Mouse (Mus musculus): ENCODE data around the gene Gng11.
A peak's percentile ranks its signal among the peaks of the same experiment; 100 is the strongest.

The Gng11 gene

DNA sequence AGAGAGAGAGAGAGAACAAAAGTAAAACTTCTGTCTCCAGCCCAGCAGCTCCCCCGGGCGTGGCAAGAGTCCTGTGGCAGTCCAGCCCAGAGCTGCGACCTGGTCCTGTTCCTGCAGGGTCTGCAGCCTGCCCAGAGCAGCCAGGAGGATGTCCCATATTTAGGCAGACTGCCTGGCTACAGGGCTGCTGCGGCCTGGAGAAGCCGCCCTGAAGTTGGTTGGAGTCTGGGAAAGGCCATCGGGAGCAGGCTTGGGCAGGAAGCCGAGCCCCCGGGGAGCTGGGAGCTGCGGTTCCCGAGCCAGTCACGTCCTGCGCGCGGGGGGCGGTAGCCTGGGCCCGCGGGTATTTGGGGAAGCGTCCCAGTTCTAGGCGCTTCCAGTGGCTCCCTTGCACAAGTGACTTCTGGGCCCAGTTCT is at the start of gene Gng11:
Gng11 (plus strand) TSS at position 15 of the 417 bp plus-strand sequence.
- DNase-seq (ENCODE audit: low spot score in 2 of 2): peak; percentile 15 to 65

DNA sequence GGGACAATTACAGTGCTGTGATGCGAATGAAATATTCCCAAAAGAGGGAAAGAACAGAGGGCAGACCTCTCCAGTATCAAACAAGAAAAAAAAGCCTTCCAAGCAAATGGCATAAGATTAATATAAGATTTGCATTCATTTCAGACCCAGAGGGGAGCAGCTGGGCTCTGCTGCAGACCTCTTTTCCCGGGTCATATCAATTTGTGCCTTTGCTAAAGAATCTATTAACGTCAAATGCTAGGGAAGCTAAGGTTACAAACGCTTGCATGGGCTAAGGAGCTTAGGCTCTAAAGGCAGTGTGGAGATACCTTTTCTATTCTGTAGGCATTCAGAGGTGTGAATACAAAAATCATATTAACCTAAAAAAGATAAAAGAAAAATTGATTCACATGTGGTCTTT is 48.7 kb upstream of the Gng11 start:
- no peak for DNase-seq (ENCODE audit: low spot score in 2 of 2)

DNA sequence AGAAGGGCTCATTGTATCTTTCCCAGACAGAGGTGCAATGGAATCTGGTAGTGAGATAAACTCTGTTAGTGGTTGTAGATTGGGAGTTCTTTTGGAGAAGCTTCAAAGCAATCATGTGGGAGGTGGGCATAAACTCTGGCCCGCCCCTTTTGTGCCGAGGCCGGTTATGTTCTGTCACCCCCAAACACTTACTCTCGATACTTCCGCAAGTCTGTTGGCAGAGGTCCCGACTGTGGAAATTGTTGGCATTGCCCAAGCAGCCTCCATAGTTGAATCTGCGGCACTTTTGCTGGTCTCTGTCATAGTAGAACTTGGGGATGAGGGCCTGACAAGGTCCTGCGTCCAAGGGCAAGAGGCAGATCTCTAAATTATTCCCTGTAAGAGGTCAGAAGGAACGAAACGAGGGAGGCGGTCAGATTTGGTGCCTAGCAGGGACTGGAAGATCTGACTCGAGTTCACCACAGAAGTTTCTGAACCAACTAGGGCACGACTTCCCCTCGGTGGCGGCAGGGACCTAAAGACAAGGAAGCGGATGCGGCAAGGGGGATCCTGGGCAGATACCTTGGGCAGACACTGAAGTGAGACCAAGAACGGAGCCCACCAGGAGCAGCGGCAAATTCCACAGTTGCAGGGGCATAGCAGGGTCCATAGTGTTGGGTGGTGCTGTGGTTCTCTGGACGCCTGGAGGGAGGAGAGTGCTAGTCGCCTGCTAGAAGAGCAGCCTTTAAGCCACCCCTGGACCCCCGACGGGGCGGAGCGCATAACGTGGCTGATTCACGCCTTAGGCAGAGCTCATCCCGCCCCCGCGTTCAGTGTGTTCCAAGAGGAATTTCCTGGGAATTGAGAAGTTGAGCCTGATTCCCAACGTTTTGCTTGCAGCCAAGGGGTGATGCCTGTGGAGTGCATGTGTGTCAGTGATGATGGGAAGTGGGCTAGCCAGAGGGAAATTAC is 35.8 kb upstream of the Gng11 start:
- DNase-seq (ENCODE audit: low spot score in 2 of 2): peak; percentile 14 to 58

DNA sequence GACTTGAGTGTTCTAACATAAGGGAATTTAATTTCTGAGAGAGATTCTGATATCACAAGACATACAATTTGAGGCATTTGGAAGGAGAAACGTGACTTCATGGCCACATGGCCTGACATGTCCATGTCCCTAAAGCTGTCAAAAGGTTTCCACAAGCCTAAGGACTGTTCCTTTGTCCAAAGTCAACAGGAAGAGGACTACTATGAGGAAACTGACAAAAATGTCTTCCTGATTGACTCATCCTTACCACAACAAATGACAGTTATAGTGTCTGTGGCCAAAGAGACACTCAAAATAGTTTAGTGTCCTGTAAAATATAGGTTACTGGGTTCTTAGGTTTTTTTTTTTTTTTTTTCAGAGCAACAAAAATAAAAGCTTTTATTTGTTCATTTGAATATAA is 30.0 kb upstream of the Gng11 start:
- DNase-seq (ENCODE audit: low spot score in 2 of 2): no peak

DNA sequence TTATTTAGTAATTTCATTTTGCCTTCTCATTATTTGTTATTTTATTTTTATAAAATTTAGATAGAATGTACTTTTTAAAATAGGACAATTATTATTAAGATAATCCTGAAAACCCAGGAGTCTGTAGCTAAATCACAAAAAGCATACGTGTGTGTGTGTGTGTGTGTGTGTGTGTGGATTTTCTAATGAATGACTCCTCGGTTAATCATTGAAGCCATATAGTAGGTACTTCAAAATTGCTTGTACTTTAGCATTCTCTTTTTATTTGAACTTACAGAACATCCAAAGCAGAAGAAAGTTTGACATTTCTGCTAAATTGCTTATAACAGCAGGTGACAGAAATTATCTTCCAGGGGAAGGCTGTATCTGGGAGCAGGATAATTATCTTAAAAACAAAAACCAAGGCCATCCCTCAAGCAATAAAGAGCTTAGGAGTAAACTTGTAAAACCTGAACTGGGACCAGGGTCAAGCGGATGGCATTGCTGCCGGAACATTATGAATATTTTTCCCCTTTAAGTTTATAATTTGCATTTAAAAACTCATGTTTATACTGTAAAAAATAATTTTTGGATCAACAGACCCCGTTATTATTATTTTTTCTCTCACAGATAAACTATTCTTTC is 20.9 kb upstream of the Gng11 start:
- DNase-seq (ENCODE audit: low spot score in 2 of 2): no peak

DNA sequence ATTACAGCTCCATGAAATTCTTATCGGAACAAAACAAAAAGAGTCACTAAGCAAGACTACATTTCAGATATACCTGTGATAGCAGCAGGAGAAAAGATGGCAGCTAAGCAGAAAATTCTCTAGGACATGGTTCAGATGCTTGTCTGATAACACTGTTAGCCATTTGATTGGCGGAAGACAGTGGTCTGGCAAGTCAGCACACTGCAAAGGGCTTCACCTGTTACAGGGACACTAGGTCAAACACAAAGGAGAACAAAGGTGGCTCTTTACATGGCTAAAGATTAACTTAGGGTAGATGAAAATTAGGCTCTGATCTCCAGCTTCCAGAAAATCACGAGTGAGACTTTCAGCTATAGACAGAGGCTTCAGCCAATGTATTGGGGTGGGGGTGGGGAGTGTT is 15.0 kb upstream of the Gng11 start, which contains the start of gene Tfpi2:
Tfpi2 (minus strand) TSS at position 170 of the 400 bp plus-strand sequence.
- no peak for DNase-seq (ENCODE audit: low spot score in 2 of 2)

DNA sequence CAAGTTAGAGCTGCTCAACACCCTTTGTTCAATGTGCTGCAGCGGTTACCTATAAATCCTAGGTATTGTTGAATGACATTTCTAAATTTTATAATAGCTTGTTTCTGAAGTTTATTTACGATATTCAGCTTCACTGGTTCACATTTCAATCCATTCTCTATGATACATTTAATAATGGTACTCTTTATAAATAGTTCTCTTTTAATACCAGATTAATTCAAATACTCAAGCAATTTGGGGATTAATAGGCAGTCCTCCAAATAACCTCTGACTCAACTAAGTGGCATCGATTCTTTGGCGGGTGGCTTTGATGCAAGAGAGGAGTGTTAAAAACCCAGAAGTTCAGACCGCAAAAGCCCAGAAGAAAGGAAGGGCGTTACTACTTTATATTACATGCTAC is 10.2 kb upstream of the Gng11 start, which contains the start of gene Gngt1:
Gngt1 (plus strand) TSS at position 301 of the 400 bp plus-strand sequence.
- DNase-seq (ENCODE audit: low spot score in 2 of 2): no peak

DNA sequence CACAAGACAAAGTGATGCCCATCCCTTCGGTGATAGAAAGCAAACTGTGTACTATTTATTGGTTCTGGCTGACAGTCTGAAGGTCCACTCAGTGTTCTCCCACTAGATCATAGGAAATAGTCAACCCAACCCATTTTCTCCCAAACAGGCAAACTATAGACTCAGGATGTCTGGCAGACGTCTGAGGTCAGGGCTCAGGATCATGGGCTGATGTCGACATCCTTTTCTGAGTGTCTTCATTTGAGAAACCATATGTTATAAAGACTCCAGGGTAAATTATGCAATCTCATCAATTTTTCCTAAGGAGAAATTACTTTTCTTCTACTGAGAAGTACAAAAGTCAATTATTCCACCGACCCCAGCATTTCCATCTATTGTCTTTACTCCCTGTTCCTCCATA is 5.6 kb upstream of the Gng11 start:
- DNase-seq (ENCODE audit: low spot score in 2 of 2): no peak

DNA sequence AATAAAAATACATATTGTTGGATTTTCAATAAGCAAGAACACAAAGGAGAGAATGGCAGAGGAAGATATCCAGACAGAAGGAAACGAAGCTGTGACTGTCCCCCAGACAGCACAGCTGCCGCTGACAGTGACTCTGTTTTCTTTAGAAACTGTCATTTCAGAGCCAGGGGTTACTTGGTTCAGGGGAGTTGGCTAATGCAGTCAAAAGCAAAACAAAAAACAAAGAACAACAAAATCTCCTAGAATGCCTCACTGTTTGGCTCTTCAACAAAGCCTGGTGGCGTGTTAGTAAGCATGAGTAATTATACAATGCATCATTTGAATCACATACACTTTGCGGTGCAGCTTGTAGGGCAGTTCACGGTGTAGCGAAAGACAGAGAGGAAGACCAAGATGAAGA is 4.4 kb upstream of the Gng11 start:
- no peak for DNase-seq (ENCODE audit: low spot score in 2 of 2)

DNA sequence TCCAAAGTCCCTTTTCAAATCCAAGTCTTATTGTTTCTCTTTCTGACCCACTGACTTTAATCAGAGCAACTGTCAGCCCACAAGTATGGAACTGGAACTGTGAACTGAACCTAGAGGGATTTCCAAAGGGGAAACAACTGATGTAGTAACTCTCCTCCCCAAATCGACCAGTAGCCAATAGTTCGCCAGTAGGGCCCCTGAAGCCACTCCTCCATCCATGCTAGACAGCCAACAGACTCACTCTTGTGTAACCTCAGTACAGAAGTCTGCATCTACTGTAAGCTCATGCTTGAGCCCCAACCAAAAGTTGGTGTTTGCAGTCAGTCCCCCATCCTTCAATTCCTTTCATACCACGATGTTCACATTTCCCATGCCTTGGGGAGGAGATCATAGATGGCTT is 3.0 kb upstream of the Gng11 start:
- DNase-seq (ENCODE audit: low spot score in 2 of 2): no peak

DNA sequence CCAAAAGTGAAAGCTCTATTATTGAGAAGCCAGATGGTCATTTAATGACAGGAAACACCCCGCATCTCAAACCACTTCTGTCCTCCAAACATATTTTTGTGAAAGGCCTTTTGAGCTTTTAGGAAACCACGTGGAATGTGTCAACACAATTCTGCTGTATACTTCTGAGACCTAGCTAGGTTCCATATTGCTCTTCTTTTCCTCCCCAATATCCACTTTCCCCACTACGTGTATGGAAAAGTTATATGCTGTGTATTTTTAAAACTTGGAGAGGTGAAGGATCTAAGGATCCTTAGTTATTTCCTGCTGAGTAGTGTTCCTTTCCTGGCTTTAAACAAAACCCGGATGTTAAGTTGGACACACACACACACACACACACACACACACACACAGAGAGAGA is 259 bp upstream of the Gng11 start:
- no peak for DNase-seq (ENCODE audit: low spot score in 2 of 2)

DNA sequence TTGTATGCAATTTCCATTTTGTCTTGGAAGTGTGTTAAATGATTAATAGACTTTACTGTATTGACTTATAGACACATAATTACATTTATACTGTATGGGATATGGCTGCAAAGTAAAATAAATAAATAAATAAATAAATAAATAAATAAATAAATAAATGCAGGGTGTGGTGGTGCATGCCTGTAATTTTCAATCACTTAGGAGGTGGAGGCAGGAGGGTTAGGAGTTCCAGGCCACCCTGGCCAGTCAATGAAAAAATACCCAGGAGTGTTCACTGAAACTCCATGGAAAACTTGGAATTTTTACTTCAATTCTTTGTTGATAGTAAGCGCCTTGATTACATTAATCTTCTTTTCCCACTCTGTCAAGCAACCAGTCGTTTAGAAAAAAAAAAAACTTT is 1.1 kb downstream of the Gng11 start:
- no peak for DNase-seq (ENCODE audit: low spot score in 2 of 2)

DNA sequence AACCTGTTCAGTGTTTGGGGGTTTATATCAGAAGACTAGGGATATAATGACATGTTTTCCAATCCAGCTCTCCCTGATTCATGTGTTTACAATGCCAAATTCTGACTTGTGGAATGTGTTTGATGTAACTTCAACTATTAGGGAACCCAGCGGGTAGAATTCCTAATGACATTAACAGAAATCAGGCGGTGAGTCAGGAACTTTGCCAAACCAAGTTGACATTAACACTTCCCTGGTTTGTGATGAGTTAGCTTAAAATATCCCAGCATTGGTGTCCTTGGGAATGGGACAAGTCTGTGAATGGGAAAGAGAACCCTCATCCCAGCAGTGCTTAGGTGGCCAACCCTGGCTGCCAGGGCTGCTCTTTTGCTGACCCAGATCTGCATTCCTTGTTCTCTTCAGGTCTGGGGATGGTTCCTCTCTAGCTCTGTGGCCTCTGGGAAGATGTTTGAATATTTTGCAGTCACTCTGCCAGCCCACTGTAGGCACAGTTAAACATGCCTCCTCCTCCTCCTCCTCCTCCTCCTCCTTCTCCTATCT is 4.9 kb downstream of the Gng11 start:
- no peak for DNase-seq (ENCODE audit: low spot score in 2 of 2)

DNA sequence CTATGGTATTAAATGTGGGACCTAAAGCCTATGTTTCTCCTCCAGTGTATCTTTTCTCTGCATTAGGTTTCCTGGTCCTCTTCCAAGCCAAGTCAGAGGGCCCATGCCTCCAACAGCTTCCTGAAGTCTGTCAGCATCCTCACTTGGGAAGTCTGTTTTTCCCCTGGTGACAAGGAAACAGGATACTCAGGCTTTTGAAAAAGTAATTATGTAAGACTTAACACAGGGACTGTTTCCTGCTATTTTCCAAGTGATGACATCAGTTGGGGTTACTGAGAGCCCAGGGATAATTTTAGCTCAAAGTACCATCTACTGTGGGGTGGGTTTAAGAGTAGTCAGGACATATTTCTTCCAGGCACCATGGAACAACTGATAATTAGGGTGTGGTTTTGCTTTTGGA is 5.8 kb downstream of the Gng11 start:
- no peak for DNase-seq (ENCODE audit: low spot score in 2 of 2)

DNA sequence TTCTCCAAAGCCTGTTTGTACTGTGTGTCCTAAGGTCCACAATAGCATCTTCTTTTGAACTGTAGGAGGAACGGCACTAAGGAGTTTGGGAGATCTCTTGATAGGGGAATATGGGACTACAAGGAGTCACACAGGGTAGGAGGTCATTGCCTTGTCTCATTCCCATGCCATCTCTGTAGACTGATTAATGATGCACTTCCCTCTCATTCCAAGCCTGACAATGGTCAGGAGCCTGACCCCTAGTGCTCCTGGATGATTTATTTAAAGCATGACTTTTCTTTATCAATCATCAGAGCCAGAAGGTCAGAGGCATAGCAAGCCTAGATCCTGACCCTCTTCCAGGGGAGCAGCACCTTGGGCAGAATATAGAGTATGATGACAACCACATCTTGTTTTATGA is 18.9 kb downstream of the Gng11 start:
- DNase-seq (ENCODE audit: low spot score in 2 of 2): no peak

DNA sequence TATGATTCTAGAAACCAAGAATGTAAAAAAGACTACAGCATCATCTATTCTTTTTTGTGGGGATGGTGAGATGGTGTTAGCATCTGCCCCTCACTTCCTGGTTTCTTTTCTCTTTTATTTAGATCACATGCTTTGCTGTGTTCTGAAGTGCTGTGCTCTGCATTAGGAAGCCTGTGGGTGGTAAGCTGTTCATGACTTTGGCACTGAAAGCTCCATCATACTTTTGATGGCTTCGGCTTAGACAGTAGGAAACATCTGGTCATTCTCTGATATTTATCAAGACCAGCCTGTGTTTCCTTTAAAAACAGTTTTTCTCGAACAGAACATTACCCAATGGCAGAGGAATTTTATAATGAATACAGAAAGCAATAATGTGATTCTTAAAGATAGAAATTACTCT is 22.7 kb downstream of the Gng11 start:
- no peak for DNase-seq (ENCODE audit: low spot score in 2 of 2)

DNA sequence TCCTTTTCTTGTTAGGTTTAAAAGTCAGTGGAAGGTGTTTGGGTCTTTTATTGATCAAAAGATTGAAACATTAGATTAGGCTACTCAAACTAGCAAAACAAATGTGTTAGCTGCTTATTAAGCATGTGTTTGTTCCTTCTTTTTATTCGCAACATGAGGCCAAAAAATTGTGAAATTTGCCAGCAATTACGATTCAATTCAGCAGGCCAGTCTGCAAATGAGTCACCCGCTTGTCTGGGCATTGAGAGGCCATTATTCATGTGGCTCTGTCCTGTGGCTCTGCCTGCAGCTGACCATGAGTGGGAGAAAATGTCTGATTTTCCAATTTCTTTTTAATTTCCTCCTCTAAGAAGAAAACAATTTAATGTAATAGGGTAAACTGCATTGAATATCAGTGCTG is 27.3 kb downstream of the Gng11 start:
- DNase-seq (ENCODE audit: low spot score in 2 of 2): no peak

DNA sequence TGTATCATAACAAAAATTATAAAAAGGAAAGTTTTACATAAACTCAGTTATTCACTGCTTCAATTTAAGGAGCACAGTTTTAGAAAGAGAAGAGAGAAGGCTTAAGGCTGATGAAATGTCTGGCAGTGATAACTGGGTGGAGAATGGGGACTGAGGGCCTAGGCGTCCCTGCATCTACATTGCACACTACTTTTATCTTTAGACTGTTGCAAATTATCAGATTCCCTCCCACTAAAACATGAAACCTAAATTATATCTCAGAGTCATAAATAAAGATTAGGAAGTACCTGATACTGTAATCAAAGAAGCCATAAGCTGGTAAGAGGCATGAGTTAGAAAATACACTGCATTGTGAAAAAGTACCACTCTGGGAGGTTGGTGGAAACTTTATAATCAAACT is 38.1 kb downstream of the Gng11 start:
- DNase-seq (ENCODE audit: low spot score in 2 of 2): no peak

DNA sequence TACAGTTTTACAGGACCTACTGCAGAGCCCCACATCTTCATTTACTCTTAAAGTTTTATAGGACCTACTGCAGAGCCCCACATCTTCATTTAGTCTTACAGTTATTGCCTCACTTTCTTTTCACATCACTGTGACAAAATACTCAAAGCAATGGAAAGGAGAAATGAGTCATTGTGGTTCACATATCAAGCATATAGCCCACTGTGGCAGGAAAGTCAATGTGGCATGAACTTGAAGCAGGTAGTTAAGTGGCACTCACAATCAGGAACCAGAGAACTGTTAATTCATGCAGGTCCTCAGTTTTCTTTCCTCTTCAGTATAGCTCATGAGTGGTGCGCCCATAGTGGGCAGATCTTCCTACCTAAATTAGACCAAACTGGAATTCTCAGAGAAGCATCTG is 43.5 kb downstream of the Gng11 start:
- no peak for DNase-seq (ENCODE audit: low spot score in 2 of 2)

DNA sequence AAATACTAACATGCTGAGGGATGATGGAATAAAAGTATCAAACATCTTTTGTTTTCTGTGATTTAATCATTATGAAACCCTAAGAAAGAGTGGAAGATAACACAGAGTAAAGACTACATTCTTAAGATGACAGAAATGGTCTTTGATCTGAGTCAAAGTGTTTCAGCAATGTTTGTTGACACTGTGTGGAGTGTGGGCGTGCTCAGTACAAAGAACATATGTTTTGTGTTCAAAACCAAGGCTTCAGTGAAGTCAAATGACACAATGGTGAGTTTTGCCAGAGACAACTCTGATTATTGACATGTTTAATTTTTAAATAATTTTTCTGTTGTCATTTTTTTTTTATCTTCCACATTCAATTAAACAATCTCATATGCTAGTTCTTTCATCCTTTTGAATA is 49.1 kb downstream of the Gng11 start:
- no peak for DNase-seq (ENCODE audit: low spot score in 2 of 2)

DNA sequence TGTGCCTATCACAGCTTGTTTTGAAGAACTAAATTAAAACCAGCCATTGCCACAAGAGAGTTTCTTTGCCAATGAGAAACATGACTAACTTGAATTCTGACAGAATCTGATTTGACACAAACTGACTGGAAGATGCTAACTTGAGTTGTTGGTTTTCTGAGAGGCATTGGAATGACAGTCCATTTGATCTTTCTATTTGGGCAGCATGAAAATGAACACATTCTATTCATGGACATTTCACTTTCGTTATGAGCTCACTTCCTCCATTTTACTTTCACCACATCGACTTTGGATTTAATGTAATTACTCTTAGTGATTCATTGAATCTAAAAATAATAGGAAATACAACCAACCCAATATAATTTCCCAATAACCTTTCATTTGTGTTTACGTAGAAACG is 50.7 kb downstream of the Gng11 start:
- DNase-seq (ENCODE audit: low spot score in 2 of 2): no peak
